Mouse (Mus musculus): ENCODE data around the gene Zbtb4. TPM values are rescaled to one million over a fixed set of nuclear protein-coding genes. Genes with fewer than 3 reads are reported as not detected.

Gene Zbtb4
- 3.7 and 6.1 TPM in 2 replicates for polyA plus RNA-seq (2012)

GRCm38 (mm10) chr11:69765221-69766125 is at the start of gene Zbtb4:
Zbtb4 (plus strand) TSS chr11:69765912.

GRCm38 (mm10) chr11:69758478-69758970 is 7.2 kb upstream of the Zbtb4 start, which contains the start of gene Polr2a:
Polr2a (minus strand) TSS chr11:69758637.

GRCm38 (mm10) chr11:69761868-69762267 is 3.8 kb upstream of the Zbtb4 start, which contains the start of gene Slc35g3:
Slc35g3 (minus strand) TSS chr11:69761968.

GRCm38 (mm10) chr11:69795168-69795982 is 29.7 kb downstream of the Zbtb4 start, which contains the start of gene Chrnb1:
Chrnb1 (minus strand) TSS chr11:69795943.

GRCm38 (mm10) chr11:69801379-69801977 is 35.8 kb downstream of the Zbtb4 start, which contains the start of gene Fgf11:
Fgf11 (minus strand) TSS chr11:69801857.

GRCm38 (mm10) chr11:69804972-69805909 is 39.5 kb downstream of the Zbtb4 start, which contains the start of gene Tmem102:
Tmem102 (minus strand) TSS chr11:69805624.

GRCm38 (mm10) chr11:69815155-69815554 is 49.4 kb downstream of the Zbtb4 start, which contains the start of gene Gm39566:
Gm39566 (minus strand) TSS chr11:69815298.

GRCm38 (mm10) chr11:69818365-69818764 is 52.7 kb downstream of the Zbtb4 start, which contains the start of gene Spem2:
Spem2 (minus strand) TSS chr11:69818465.

GRCm38 (mm10) chr11:69822080-69822479 is 56.4 kb downstream of the Zbtb4 start, which contains the start of gene Spem1:
Spem1 (minus strand) TSS chr11:69822180.

Other genes starting within 250 kb of the Zbtb4 start
- gene Dnah2, start 216.8 kb upstream of the Zbtb4 start, polyA plus RNA-seq (2012), result 0.03 TPM in 1 of 2 replicates, not detected in the other
- 0.69 and 1.4 TPM in 2 replicates for gene Efnb3, start 205.7 kb upstream of the Zbtb4 start, polyA plus RNA-seq (2012)
- 15.1 and 19.3 TPM in 2 replicates for gene Wrap53, start 185.7 kb upstream of the Zbtb4 start, polyA plus RNA-seq (2012)
- 107 and 113 TPM in 2 replicates for gene Trp53, start 185.6 kb upstream of the Zbtb4 start, polyA plus RNA-seq (2012)
- gene Atp1b2, start 160.0 kb upstream of the Zbtb4 start, polyA plus RNA-seq (2012), result 60.8 and 72.4 TPM in 2 replicates
- gene Shbg, start 148.0 kb upstream of the Zbtb4 start, polyA plus RNA-seq (2012), result not detected in 2 replicates
- not detected in 2 replicates for gene Sat2, start 143.9 kb upstream of the Zbtb4 start, polyA plus RNA-seq (2012)
- 78.1 and 86.4 TPM in 2 replicates for gene Fxr2, start 132.9 kb upstream of the Zbtb4 start, polyA plus RNA-seq (2012)
- 0.48 and 1.3 TPM in 2 replicates for gene Sox15, start 110.6 kb upstream of the Zbtb4 start, polyA plus RNA-seq (2012)
- 34.6 and 45.3 TPM in 2 replicates for gene Mpdu1, start 103.3 kb upstream of the Zbtb4 start, polyA plus RNA-seq (2012)
- 27.8 and 36.3 TPM in 2 replicates for gene Cd68, start 99.8 kb upstream of the Zbtb4 start, polyA plus RNA-seq (2012)
- gene Eif4a1, start 93.5 kb upstream of the Zbtb4 start, polyA plus RNA-seq (2012), result 275 and 277 TPM in 2 replicates
- 103 and 104 TPM in 2 replicates for gene Senp3, start 83.8 kb upstream of the Zbtb4 start, polyA plus RNA-seq (2012)
- 11.4 TPM in 2 replicates for gene Tnfsf13, start 80.1 kb upstream of the Zbtb4 start, polyA plus RNA-seq (2012)
- gene Tnfsf12, start 70.1 kb upstream of the Zbtb4 start, polyA plus RNA-seq (2012), result 7.9 and 10.0 TPM in 2 replicates
- 2.5 and 3.6 TPM in 2 replicates for gene Tnfsfm13, start 69.8 kb upstream of the Zbtb4 start, polyA plus RNA-seq (2012)
- gene Polr2a, start 7.3 kb upstream of the Zbtb4 start, polyA plus RNA-seq (2012), result 82.4 and 83.8 TPM in 2 replicates
- gene Slc35g3, start 3.9 kb upstream of the Zbtb4 start, polyA plus RNA-seq (2012), result not detected in 2 replicates
- gene Chrnb1, start 30.0 kb downstream of the Zbtb4 start, polyA plus RNA-seq (2012), result 1.1 and 1.2 TPM in 2 replicates
- gene Fgf11, start 35.9 kb downstream of the Zbtb4 start, polyA plus RNA-seq (2012), result 1.1 and 1.4 TPM in 2 replicates
- gene Tmem102, start 39.7 kb downstream of the Zbtb4 start, polyA plus RNA-seq (2012), result 0.03 TPM in 1 of 2 replicates, not detected in the other
- gene Gm39566, start 49.4 kb downstream of the Zbtb4 start, polyA plus RNA-seq (2012), result not detected in 2 replicates
- gene Spem2, start 52.6 kb downstream of the Zbtb4 start, polyA plus RNA-seq (2012), result not detected in 2 replicates
- 0.11 TPM in 1 of 2 replicates, not detected in the other for gene Spem1, start 56.3 kb downstream of the Zbtb4 start, polyA plus RNA-seq (2012)
- gene Nlgn2, start 71.9 kb downstream of the Zbtb4 start, polyA plus RNA-seq (2012), result 40.3 and 57.2 TPM in 2 replicates
- 437 and 678 TPM in 2 replicates for gene Tmem256, start 72.6 kb downstream of the Zbtb4 start, polyA plus RNA-seq (2012)
- gene Plscr3, start 80.5 kb downstream of the Zbtb4 start, polyA plus RNA-seq (2012), result 149 and 165 TPM in 2 replicates
- 0.27 and 0.99 TPM in 2 replicates for gene Tnk1, start 92.8 kb downstream of the Zbtb4 start, polyA plus RNA-seq (2012)
- gene Tmem95, start 112.1 kb downstream of the Zbtb4 start, polyA plus RNA-seq (2012), result not detected in 2 replicates
- gene Kctd11, start 115.5 kb downstream of the Zbtb4 start, polyA plus RNA-seq (2012), result 1.2 and 1.7 TPM in 2 replicates
- gene Acap1, start 129.6 kb downstream of the Zbtb4 start, polyA plus RNA-seq (2012), result 138 and 178 TPM in 2 replicates
- gene 2810408A11Rik, start 135.1 kb downstream of the Zbtb4 start, polyA plus RNA-seq (2012), result 1.7 and 2.8 TPM in 2 replicates
- 79.1 and 86.6 TPM in 2 replicates for gene Neurl4, start 135.2 kb downstream of the Zbtb4 start, polyA plus RNA-seq (2012)
- 173 and 210 TPM in 2 replicates for gene Gps2, start 148.0 kb downstream of the Zbtb4 start, polyA plus RNA-seq (2012)
- gene Eif5a, start 156.0 kb downstream of the Zbtb4 start, polyA plus RNA-seq (2012), result 2,243 and 2,337 TPM in 2 replicates
- 1.3 and 1.6 TPM in 2 replicates for gene Ybx2, start 169.9 kb downstream of the Zbtb4 start, polyA plus RNA-seq (2012)
- gene Slc2a4, start 182.3 kb downstream of the Zbtb4 start, polyA plus RNA-seq (2012), result 0.54 and 1.5 TPM in 2 replicates
- gene Cldn7, start 198.9 kb downstream of the Zbtb4 start, polyA plus RNA-seq (2012), result 0.12 TPM in 1 of 2 replicates, not detected in the other
- 253 and 255 TPM in 2 replicates for gene Ctdnep1, start 215.2 kb downstream of the Zbtb4 start, polyA plus RNA-seq (2012)
- 12.4 and 14.3 TPM in 2 replicates for gene Elp5, start 216.6 kb downstream of the Zbtb4 start, polyA plus RNA-seq (2012)
- 379 and 448 TPM in 2 replicates for gene Gabarap, start 225.2 kb downstream of the Zbtb4 start, polyA plus RNA-seq (2012)
- 73.1 and 84.1 TPM in 2 replicates for gene Phf23, start 229.9 kb downstream of the Zbtb4 start, polyA plus RNA-seq (2012)
- 50.0 and 50.7 TPM in 2 replicates for gene Dvl2, start 234.7 kb downstream of the Zbtb4 start, polyA plus RNA-seq (2012)
- gene Acadvl, start 249.5 kb downstream of the Zbtb4 start, polyA plus RNA-seq (2012), result 22.8 and 23.6 TPM in 2 replicates